Mouse (Mus musculus) bone marrow macrophage, adult 2 months (primary cell): ENCODE results near the gene Gna13.

Source experiments
- CTCF ChIP-seq: IDR thresholded peaks from 2 replicates; pipeline ENCODE4 v1.5.1; 2012; ENCODE audit warnings: low read depth, mild to moderate bottlenecking, low read length, moderate library complexity
- POLR2A ChIP-seq: IDR thresholded peaks from 2 replicates; pipeline ENCODE4 v1.6.1; 2012; ENCODE audit warnings: mild to moderate bottlenecking, low read depth, low read length, borderline replicate concordance

DNA sequence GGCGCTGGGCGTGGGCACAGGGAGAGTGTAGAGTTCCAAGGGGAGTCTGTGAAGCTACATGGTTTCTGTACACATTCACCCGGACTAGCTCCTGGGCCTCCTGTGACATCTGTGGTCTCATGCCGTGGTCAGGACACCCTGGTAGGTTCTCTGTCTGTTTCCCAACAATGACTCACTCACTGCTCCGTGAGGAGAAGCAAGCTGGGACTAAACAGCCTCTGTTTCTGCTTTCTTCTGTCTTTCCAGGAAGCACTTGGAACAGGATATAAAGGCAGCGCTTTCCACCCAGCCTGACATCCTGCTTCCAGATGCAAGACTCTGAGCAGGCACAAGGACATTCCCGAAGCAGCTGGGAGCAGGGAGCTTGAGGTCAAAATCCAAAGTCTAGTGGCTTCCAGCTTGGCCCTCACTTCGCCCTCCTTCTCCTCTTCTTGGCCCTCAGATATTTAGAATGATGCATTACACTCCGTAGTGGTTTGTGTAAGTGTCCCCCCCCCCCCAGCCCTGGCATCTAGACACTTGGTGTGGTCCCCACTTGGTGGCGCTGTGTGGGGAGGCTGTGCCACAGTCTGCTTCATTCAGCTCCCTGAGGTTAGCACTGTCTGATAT is 18.5 kb upstream of the Gna13 start:
- TF ChIP-seq POLR2A (no peak), CTCF (no peak)
